Comparison of ENCODE assay signal across 9 mouse cellular contexts in genomic region chr3:135886659-135887027, GRCm38 (mm10).
DNase-seq lines count a peak whose midpoint lies in the region; ATAC-seq and TF ChIP-seq lines count a peak whose summit lies in the region.
"Had no signal": no experiment of that assay in that cellular context is flagged by ENCODE, and none has a peak within 500 bp of the region (broad histone marks: within the 10 kb centered on the region; RNA-seq: fewer than 3 reads in every experiment).

No protein-coding gene starts in this region.

- no peak overlapping the region for H3K4me3 ChIP-seq in lung, adult 2 months (replicated peaks; ENCODE audit: extremely low read depth, low read depth, low read length)
- H3K4me3 ChIP-seq: heart, embryonic 13.5 days had no signal

- TF ChIP-seq POLR2A in lung, adult 2 months (IDR thresholded peaks at IDR 0.05; ENCODE audit: borderline replicate concordance, extremely low read depth, low read depth, low read length), result no peak

- H3K4me1 ChIP-seq in lung, adult 2 months (ENCODE audit: control insufficient read depth, insufficient read depth, low read length), result no peaks in the 10 kb centered on the region; the same call in 1 of the 2 replicates
- H3K4me1 ChIP-seq: heart, embryonic 13.5 days had no signal

- 39% methylated on average over 12 of the region's 12 CpGs for WGBS in lung, adult 2 months

- peak; percentile 80 for ATAC-seq in common myeloid progenitor, adult 5-6 weeks (replicated peaks; ENCODE audit: low read depth, poor library complexity, severe bottlenecking)

- TF ChIP-seq CTCF in lung, adult 2 months (IDR thresholded peaks at IDR 0.05; ENCODE audit: insufficient read depth, low read length), result 0 out of 2 replicates have a peak, but pooled peaks have one; percentile 7

- peak; percentile 63 to 65 for DNase-seq in B cell, adult 2 months
- DNase-seq in ZHBTc4 (ENCODE audit: low read depth, low spot score), result peak; percentile 69
- peak; percentile 22 to 67 for DNase-seq in gastrocnemius, postnatal 4 days (ENCODE audit: low spot score in 2 of 2)
- peak; percentile 63 to 87 for DNase-seq in kidney, postnatal 25 days
- peak; percentile 36 for DNase-seq in lung, adult 2 months
- DNase-seq in ovary, postnatal 14 days (ENCODE audit: low spot score), result peak; percentile 71
- peak; percentile 25 for DNase-seq in urinary bladder, postnatal 10 days (ENCODE audit: low spot score)

Comparison
In these comparisons a context has a peak if more than half of its experiments do, and no peak if none do; other contexts are left out.
1. DNase-seq: peak in every context shown above with its lines; median percentile 75 in kidney, postnatal 25 days; 71 in ovary, postnatal 14 days; 69 in ZHBTc4; 64 in B cell, adult 2 months; 44 in gastrocnemius, postnatal 4 days; 36 in lung, adult 2 months; 25 in urinary bladder, postnatal 10 days.